Mouse (Mus musculus): ENCODE data around the gene Pgp.
"Not testable (repeated sequence)": the region's sequence is repeated elsewhere in the genome, so short reads cannot be mapped to it uniquely, and the experiment has no call there.

The Pgp gene

DNA sequence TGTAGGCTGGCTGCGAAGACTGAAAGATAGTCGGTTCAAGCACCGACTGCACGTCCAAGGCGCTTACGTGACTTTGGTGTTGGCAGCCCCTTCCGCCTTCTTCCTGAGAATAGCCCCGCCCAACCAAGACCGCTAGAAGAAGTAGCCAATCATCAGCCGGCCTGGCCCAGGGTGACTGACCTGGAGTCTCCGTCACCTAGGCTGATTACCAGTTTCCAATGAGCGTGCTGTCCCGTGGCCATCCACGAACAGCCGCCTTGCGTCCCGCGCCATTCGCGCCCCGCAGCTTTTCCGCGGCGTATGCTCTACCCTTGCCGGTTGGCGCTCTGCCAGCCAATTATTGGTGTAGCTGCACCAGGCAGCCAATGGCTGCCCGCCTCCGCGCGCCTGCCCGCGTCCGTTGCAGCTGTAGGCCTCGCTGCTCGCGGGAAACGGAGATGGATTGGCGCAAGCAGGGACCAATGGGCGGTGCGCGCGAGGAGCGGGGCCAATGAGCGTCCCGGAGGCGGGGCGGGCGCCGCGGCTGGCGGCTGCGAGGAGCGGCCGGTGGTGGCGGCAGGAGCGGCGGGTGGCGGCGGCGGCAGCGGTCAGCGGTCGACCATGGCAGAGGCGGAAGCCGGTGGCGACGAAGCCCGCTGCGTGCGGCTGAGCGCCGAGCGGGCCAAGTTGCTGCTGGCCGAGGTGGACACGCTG, at the start of gene Pgp, which contains the start of gene E4f1:
Pgp (plus strand) TSS at position 483 of the 693 bp plus-strand sequence.
E4f1 (minus strand) TSS at position 404 of the 693 bp plus-strand sequence.
- peak; percentile 97 for DNase-seq (ENCODE audit: low spot score)

DNA sequence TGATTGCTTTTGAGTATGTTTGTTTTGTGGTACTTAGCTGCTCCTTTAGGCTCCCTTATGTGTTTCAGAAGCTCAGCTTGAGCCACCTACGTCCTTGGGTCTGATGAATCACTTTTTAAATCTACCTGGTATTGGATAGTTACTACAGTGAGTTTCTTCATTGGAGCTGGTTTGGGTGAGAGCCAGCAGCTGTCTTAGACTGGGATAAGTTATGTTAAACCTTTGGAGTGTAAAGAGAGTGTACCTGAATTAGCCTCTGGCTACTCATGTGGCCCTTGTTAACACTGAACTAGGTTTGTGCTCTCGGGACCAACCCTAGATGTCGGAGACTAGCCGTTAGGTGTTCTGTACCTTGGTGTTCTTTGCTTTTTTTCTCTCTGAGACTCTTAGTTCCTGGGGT, 47.1 kb upstream of the Pgp start:
- no peak for DNase-seq (ENCODE audit: low spot score)

DNA sequence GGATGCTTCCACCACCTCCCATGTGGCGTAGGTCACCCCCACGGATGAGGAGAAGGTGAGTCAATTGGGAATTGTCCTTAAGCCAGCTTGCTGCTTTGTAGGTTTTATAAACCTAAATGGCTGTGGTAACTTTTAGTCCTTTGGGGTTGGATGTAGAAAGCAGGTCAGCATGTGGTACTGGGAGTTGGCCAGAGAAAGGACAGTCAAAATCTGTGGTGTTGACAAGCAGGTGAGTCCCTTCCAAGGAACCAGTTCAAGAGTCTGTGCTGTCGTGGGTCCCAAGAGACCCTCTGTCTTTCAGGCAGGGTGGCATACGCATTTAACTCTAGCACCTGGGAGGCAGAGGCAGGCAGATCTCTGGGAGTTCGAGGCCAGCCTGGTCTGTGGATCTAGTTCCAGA, 45.7 kb upstream of the Pgp start:
- no peak for DNase-seq (ENCODE audit: low spot score)

DNA sequence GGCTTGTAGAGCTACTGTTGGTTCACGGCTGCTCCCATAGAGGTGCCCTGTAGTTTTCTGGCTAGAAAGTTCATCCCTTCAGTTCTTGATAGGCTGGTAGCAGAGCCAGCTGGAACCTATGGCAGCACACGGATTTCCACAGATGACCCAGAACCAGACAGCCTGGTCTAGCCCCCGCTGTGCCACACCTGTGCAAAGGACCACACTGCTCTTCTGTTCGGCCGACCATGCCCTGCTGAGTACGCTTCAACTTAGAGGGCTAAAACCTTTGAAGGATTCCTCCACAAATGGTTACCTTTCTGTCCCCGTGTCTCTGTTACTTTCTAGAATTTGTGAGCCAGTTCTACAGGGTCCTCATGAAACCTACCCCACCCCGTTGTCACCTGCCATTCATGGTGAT, 44.9 kb upstream of the Pgp start:
- DNase-seq (ENCODE audit: low spot score), result not testable (repeated sequence)

DNA sequence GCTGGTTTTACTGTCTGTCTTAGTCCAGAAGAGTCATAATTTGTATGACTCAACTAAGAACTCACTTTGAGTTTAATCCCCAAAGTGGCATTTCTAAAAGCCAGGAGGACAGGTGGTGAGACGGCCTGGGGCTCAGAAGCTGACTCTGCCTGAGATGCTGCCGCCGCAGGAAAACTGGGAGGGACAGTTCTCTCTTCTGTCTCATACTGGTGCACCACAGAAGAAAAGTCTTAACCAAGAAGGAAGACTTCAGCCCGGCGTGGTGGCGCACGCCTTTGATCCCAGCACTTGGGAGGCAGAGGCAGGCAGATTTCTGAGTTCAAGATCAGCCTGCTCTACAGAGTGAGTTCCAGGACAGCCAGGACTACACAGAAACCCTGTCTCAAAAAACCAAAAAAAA, 44.3 kb upstream of the Pgp start:
- DNase-seq (ENCODE audit: low spot score), result no peak

DNA sequence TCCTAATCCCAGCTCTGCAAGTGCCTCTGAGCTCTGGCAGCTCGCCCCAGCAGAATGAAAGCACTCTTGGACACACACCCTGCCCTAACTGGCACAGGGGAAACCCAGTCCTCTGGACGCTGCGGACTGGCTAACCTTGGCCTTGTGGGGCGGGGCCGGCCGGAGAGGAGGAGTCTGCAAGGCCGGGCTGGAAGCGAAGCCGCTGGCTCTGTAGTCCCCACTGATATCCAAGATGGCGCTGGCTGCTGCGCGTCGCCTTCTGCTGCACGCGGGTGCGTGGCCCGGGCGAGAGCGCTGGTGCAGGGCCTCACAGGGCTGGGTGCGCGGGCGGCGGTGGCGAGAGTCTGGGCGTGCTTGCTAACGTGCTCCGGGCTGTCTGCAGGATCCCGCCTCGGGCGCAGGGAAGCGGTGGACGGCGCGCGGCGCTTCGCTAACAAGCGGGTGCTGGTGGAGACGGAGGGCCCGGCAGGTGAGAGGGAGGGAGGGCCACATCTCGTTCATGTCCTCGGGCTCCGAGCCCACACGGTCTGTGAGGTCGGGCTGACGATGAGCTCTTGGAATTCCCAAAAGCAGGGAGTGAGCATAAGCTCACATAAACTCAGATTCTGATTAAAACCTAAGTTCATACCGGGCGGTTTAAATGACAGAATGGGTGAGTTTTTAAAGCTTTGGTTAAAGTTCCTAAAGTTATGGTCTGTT, 43.6 kb upstream of the Pgp start, which contains the start of gene Eci1:
Eci1 (plus strand) TSS at position 171 of the 699 bp plus-strand sequence.
- DNase-seq (ENCODE audit: low spot score), result peak; percentile 96

DNA sequence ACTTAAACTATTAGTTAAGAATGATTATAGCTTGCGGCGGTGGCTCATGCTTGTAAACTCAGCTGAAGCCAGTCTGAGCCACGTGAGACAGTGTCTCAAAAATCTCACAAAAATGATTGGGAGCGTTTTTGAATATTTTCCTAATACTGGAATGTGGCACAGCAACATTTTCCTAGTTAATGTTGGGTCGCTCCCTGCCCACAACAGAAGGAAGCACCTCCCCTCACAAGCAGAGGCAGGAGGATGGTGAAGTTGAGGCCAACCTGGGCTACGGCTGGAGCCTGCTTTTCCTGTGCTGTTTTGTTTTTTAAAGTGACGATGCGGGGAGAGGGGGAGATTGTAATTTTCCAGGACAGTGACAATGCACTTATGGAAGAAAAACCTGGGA, 43.0 kb upstream of the Pgp start:
- DNase-seq (ENCODE audit: low spot score), result no peak

DNA sequence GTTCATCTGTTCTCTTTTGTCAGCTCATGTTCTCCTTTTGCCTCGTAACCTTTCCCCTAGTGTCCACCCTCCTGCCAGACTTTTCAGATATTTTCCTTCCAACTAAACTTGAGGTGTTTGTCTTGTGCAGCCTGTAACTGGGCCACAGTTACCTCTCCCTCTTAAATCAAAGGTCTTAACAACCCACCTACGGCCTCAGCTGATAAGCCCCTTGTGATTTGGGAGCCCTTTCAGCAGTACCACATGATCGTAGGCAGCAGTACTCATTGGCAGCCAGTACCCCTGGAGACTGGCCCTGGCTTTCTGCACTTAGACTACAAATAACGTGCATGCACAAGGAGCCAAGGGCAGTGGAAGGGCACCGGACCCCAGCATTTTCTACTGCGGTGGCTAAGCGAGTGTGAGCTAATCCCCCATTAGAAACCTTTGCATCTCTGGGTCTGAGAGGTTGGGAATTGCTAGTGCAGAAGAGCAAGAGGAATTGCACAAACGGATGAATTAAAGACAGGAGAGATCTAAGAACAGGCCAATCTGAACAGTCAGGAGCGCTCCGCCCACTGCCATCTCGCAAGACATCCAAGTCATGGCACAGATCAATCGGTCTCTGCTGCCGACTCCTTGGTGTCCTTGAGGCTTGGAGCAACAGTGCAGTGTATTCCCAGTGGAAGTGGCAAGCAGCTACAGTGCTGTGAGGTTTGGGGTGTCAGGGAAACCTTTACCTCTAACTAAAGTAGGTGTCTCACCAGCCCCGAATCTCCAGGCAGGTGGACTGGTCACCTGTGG, 40.8 kb upstream of the Pgp start:
- DNase-seq (ENCODE audit: low spot score), result no peak

DNA sequence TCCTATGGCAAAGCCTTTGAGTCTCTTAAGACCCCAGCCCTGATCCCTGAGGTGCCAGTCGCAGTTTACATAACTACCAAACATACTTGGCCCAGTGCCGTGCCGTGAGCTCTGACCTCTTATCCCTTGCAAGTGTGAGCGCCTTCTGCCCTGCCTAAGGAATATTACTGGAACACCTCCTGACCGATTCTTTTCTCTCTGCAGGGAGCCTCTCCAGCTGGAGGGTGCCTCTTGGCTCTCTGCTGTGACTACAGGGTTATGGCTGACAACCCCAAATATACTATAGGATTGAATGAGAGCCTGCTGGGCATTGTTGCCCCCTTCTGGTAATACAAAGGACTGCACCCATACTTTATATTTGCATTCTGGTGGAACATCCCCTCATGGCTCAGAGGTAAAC, 33.2 kb upstream of the Pgp start:
- peak; percentile 76 for DNase-seq (ENCODE audit: low spot score)

DNA sequence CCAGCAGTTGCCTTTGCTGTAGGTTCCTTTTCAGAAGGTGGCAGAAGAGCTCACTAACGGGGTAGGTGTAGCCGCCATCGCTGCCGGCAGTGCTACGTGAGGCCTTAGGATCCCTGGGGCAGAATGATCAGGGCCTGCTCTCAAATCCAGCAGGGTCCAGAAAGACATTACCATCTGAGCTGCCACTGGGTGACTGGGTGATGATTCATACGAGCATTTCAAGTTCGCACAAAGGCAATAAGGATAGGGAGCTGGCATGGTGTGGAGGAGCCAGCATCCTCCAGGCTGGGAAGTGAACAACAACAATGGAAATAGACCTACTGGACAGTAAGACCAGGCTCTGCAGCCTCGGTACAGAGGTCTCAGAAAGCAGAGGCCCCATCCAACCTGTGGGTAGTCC, 29.8 kb upstream of the Pgp start:
- no peak for DNase-seq (ENCODE audit: low spot score)

DNA sequence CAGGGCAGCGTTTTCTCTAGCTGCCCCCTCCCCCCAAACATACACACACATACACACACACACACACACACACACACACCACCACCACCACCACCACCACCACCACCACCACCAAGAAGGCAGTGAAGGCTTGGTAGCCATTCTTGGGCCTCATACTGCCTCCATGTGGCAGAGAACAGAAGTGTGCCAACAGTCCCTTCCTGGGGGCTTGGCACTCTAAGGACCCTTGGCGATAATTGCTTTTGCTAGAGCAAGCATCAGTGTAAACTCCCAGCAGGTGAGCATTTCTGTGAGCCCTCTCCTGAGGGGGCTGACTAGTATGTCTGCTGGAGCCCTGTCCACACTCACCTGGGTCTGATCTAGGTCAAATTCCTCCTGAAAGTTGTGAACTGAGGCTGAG, 29.0 kb upstream of the Pgp start:
- peak; percentile 33 for DNase-seq (ENCODE audit: low spot score)

DNA sequence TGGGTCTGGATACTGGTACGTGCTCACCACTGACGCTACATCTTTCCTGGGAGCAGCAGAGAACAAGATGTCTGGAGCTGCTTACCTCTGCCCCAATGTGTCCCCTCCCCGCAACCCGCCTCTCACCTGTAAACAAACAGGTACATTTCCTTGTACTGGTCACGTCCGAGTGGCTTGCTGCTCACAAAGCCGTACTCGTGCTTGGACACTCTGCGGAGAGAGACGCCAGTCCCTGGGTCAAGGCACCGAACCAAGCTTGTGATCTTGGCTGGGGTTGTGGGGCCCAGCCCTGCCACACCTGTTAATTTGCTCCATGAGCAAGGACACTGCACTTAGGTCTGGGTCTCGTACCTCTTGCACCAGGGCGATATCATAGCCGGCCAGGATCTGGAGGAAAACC, 28.1 kb upstream of the Pgp start:
- no peak for DNase-seq (ENCODE audit: low spot score)

DNA sequence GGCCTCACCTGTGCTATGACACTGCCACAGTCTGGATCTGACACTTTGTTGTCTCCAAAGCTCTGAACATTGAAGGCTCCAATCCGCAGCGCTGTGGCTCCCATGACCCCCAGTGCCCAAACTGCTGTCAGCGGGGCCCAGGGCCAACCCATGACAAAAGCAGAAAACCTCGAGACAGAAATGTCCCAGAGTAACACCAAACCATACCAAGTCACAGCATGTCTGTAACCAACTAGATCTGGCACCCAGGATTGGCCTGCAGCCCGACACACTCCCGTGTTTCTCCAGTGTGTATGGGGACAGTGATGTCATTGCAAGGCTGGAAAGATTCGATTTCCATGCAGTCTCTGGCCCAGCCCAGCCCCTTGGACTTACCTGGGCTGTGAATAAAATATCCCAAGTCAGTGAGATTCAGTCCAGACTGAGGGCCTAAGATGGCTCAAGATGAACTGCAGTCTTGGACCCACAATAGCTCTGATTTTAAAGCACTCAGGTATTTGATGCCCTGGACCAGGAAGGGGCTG, 27.5 kb upstream of the Pgp start, which contains the start of gene Dnase1l2:
Dnase1l2 (minus strand) TSS at position 474 of the 524 bp plus-strand sequence.
- no peak for DNase-seq (ENCODE audit: low spot score)

DNA sequence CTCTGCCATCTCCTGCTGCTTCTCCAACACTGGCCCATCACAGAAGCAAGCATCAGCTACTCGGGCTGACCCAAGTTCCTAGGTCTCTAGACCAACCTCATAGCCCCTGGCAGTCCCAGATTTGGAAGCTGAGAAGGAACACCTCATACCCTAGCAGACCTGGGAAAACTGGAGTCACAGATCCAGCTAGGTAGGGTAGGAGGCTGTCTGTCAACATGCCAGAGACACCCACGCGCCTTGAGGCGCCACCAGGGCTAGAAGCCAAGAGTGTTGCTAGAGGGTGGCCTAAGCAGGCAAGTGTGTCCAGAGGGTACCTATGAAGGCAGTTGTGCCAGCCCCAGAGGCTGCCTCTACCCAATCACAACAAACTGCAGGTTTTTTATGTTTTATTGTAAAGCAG, 26.8 kb upstream of the Pgp start:
- no peak for DNase-seq (ENCODE audit: low spot score)

DNA sequence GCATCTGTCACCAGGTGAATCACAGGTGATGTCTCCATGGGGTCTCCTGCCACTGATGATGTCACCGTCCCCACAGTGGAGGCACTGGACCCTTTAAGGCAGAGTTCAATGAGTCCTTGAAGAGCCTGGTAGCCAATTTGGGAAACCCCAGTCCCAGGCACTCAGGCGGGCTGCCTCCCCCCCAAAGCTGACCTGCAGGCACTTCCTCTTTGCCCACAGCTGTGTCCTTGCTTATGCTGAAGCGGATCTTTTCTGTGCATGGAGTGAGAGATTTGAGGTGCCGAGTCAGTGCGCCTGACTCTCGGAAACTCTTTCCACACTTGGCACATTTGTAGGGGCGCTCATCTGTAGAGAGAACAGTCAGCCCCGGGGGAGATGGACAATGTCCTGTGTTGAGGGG, 23.6 kb upstream of the Pgp start:
- no peak for DNase-seq (ENCODE audit: low spot score)

DNA sequence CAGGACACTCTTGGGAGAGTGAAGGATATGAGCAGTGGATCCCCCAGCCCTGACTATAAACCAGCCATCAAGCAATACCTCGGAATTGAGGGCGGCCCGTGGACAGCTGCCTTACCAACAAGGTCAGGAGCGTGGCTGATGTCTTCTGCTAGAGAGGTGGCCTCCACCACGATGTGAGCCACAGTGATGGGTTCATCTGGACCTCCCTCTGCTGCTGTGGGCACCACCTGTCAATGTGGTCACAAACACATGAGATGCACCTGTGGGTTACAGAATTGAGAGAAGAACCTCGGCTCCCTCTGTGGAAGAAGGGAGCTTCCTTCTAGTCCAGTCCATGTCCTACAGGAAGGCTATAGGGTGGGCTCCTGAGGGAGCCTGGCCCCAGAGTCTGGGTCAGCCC, 20.7 kb upstream of the Pgp start:
- no peak for DNase-seq (ENCODE audit: low spot score)

DNA sequence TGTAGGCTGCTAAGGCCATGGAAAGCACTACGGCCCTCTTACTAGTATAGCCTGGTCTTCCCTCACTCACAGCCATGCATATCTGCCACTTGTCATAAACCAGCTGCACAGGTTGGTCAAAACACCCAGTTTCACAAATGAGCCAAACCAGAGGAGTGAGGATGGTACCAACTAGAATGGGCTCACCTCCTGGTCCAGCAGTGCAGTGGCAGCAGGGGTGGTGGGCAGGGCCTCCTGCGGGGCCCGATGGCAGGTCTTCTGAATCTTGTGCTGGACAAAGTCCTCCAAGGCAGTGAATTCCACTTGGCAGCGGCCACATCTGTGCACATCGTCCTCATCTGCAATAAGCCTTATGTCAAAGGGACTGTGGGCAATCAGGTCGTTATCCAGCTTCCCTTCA, 19.0 kb upstream of the Pgp start:
- DNase-seq (ENCODE audit: low spot score), result no peak

DNA sequence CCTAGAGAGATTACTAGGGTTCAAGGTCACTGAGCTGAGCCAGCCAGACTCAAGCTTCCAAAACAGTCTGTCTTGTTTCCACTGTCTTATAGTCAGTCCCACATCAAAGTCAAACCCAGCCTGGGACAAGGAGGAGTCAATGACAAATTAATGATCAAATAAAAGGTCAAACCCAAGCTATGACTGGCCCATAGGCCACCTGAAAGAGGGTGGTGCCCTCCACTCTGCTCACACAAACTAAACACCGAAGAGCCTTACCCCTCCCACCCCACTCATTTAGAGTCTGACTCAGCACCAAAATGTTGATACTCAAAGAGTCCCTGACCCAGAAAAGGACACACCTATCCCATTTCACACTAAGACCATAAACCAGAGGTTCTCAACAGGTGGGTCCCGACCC, 16.8 kb upstream of the Pgp start:
- no peak for DNase-seq (ENCODE audit: low spot score)

DNA sequence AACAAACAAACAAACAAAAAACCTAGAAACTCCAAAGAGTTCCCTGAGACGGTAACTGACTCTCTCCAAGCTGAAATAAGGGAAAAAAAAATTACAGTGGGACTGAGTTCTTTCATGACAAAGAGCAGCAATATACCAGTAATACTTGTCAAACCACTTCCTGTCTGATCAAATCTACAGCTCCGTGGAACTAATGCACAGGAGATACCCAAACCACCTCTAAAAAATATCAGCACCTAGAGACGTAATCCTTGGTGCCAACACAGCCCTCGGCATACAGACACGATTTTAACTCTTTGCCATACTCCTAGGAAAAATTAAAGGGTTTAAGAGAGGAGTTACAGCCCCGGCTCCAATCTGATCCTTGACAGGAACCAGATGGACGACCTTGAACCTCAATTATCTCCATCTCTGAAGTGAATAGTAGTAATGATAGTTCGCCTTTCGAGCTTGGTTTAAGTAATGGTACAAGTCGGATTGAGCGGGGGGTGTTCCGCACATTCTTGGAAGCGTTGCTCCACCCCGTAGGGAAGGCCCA, 15.9 kb upstream of the Pgp start:
- DNase-seq (ENCODE audit: low spot score), result no peak

DNA sequence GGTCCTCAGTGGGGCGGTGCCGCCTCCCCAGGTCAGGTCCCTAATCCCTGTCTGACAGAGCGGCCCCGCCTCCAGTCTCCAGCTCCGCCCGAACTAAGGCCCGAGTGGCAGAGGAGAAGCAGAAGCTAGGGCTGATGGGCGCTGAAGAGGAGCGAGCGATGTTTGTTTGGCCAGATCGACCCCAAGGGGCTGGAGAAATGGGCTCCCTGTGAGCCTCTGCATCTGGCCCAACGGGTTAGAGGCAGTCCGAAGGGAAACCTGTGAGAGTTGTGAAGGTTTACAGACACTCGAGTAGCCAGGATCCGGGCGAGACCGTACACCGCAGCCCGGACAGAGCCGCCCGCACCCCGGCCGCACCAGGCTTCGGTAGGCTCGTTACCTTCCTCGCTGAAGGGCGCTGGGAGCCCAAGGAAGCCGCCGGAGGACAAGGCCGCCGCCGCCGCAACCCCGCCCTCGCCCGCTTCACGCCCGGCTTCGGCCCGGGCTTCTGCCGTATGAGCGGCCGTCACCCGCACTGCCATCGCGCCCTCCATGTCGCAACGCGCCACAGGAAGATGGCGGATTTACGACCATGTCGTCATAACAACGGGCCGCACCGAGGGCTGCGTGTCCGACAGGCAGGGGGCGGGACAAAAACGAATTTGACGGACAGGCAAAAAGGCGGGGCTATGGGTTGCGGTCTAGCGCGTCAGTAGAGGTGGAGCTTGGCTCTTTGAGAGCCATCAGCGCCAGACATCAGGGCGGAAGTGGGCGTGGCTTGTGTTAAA, 15.3 kb upstream of the Pgp start:
- DNase-seq (ENCODE audit: low spot score), result peak; percentile 100

DNA sequence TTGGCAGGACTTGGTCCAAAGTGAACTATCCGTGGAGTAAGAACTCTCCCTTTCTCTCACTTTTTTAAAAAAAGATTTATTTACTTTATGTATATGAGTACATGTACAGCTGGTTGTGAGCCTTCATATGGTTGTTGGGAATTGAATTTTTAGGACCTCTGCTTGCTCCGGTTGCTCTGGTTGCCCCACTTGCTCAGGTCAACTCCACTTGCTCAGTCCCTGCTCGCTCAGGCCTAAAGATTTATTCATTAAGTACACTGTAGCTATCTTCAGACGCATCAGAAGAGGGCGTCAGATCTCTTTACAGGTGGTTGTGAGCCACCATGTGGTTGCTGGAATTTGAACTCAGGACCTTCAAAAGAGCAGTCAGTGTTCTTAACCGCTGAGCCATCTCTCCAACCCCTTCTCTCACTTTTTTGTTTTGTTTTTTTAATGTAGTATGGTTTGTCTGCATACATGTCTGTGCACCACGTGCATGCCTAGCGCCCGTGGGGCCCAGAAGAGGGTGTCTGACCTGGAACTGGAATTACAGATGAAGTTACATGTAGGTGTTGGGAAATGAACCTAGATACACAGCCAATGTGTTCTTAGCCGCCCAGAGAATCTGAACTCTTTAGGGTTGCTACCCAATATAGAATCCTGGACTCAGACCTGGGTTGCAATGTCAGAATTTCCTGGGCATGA, 14.5 kb upstream of the Pgp start:
- DNase-seq (ENCODE audit: low spot score), result not testable (repeated sequence)
